Mouse (Mus musculus): ENCODE data around the gene Tmeff1.

Gene Tmeff1

GRCm38 (mm10) chr4:48622946-48623345 is 38.0 kb downstream of the Tmeff1 start:
- no peak for DNase-seq

DNA sequence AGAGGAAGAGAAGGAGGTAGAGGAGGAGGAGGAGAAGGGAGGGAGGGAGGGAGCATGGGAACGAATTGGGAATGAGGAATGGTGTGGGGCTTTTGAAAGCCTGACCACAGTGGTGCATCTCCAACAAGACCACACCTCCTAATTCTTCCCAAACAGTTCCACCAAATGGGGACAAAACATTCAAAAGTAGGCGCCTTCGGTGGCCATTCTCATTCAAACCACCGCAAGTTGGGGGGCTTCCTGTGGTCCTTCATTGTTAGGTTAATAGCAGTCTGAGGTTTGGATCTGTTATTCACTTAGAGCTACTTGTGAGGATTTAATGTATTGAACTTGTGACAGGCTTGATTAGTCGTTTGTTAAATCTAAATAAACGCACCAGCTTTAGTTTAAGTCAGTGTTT is 40.0 kb downstream of the Tmeff1 start:
- DNase-seq, result no peak

DNA sequence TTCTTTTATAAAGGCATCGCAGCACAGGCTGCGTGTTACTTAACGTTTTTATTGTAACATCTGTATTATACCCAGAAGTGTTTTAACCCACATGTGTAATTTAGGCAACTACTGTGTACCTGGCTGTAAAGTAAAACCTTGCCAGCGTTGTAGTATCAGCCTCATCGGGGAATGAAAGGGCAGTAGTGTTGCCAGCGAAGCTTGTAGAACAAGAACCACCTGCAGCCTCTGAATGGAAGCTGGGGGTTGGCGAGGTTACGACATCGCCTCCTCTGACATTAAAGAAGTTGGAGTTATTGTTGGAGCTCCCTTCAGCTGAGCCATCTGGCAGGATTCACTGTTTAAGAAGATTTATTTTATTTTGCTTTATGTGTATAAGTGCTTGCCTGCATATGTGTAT is 40.9 kb downstream of the Tmeff1 start:
- DNase-seq, result no peak

GRCm38 (mm10) chr4:48629445-48629844 is 44.5 kb downstream of the Tmeff1 start:
- peak; percentile 37 to 52 for DNase-seq

- DNase-seq, result no peak
Observed at GRCm38 (mm10) chr4:48633529-48633928, 48.6 kb downstream of the Tmeff1 start.

DNA sequence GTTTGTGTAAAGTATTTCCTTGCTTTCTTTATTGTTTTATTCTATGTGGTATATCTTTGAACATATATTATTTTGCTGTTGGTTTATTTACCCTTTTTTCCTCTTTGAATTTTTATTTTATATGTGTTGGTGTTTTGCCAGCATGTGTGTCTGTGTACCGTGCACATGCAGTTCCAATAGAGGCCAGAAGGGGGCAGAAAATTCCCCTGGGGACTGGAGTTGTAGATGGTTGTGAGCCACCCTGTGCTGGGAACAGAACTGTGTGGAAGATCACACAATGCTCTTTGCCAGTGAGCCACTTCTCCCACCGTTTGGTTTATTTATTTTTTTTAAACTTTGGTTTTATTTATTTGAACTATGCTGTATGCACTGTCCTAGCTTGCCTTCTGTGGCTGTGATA is 49.1 kb downstream of the Tmeff1 start:
- peak in 1 of 2 experiments; percentile 48 for DNase-seq

DNA sequence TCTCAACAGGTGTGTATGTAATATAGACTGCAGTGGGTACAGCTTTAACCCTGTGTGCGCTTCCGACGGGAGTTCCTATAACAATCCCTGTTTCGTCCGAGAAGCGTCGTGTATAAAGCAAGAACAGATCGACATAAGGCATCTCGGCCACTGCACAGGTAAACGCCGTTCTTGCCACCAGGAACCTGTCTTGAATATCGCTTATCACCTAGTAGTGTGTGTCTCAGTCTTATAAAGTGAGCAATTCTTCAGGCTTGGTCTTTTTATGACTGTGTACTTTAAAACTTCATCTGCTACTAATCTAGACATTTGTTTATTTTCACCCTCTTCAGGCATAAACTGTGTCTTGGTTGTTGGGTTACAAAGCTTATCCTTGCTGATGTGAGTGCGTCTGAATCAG is 51.9 kb downstream of the Tmeff1 start:
- DNase-seq, result no peak

GRCm38 (mm10) chr4:48638132-48638531 is 53.2 kb downstream of the Tmeff1 start:
- DNase-seq, result no peak

DNA sequence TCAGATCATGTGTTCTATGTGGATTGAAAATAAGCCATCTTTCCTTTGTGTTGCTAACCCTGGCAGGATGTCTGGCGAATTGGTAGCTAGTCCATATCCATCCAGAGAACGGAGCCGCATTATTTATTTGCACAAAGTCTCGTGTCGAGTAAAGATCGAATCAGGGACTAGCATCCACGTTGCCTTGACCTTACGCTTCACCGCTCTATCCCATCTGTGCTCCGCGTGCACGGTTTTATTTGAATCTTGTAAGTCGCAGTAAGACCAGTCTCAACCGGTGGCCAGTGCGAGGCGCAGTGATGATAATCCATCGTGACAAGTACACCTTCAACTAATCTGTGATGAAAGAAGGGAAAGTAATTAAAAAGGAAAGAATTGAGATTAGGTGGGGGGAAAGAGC is 54.5 kb downstream of the Tmeff1 start:
- peak; percentile 12 to 13 for DNase-seq

DNA sequence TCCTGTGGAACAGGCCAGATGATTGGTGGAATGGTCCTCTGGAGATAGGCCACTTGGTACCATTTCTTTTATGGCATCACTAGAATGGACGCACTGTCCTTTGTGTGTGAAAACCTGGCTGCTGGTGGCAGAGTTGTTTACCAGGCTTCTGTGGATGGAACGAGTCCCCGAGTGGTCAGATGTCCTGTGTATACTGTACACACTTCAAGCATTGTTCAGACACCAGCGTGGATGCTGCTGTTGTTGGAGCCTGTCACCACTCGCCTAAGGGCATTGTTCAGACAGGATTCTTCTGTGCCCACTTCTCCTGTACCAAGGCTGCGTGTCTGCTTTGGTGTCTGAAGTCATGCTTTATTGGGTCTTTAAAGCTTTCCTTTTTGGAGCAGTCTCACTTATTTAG is 58.8 kb downstream of the Tmeff1 start:
- no peak for DNase-seq

DNA sequence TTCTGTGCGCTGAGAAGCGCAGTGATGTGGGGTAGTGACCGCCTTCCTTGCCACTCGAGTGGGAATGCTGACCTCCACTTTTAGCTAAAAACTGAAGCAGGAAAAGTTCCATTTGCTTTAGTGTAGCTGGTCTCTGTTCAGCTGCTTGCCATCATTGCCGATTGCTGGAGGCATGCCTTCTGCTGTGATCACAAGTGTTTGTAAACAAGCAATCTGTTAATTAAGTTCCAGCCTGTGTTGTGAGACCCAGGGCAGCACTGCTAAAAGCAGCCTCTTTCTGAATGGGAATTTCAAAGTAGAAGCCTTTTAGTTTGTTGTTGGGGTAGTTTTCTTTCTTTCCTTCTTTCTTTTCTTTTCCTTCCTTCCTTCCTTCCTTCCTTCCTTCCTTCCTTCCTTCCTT is 61.2 kb downstream of the Tmeff1 start:
- DNase-seq, result no peak

GRCm38 (mm10) chr4:48650617-48651360 is 65.8 kb downstream of the Tmeff1 start:
- no peak for DNase-seq

DNA sequence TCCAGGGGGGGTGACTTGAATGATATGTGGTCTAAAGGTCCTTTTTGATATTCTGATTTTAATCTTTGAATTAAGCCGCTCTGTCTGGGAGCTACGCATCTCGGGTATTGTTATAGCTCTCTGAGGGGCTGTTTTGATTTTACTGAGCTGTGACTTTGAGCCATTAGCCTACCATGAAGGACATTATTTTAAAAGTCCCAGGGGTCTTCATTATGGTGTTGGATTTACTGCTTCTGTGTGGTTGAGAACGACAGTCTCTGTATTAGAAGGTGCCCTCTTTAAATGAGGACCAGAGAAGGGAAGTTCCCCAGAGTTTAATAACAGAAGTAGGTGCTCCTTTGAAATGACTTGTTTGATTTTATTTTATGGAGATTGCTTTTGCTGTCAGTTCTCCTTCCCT is 69.1 kb downstream of the Tmeff1 start:
- DNase-seq, result no peak

DNA sequence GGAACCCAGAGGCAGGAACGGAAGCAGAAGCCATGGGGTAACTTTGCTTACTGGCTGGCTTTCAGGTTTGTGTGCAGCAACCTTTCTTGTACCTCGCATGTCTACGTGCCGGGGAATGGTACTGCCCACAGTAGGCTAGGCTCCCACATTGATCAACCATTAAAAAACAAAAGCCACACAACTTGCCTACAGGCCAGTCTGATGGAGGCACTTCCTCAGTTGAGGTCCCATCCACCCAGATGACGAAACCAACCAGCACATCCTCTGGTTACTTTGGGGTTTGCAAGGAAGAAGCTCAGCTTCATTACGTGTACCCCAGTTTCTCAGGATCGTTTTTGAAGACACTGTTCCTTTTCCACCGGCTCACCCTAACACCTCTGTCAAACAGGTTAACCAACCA is 71.6 kb downstream of the Tmeff1 start:
- no peak for DNase-seq

DNA sequence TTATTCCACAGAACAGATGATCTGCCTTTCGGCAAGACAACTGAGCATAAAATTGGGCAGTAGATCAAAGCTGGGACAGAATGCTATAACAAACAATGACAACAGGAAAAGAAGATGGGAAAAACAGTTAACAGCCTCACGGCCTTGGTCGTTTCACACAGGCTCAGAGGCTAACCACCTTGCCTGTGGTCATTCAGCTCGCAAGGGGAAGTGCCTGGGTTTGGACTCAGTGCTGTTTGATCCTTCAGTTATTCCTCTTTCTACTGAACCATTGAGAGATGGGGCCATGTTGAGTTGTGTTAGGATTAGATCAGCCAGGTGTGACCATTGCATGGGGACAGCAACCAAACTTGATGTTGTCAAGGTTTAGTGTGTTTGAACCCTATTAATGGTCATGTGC is 75.2 kb downstream of the Tmeff1 start:
- DNase-seq, result no peak

- peak; percentile 75 to 84 for DNase-seq
Observed at GRCm38 (mm10) chr4:48660619-48661575, 75.9 kb downstream of the Tmeff1 start.

DNA sequence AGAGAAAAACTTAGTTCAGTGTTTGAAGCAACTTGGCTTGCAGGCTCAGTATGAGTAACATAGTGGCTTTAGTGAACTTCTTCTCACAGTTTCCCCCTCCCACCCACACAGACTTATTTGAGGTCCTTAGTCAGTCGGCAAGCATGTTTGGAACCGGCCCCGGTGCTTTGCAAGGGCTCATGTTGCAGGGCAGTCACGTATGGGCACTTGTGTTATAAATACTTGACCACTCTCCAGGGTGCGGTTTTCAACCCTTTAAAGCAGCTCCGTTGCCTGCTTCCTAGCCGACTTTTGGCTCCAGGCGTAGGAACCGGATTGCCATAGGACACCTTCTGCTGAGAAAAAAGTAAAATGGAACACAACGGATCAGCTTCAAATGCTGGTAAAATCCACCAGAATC is 78.3 kb downstream of the Tmeff1 start, which contains the start of gene Cavin4:
TSS of gene Cavin4 (plus strand) at position 244 of the 400 bp plus-strand sequence.
- no peak for DNase-seq

GRCm38 (mm10) chr4:48664021-48664420 is 79.0 kb downstream of the Tmeff1 start:
- DNase-seq, result no peak

GRCm38 (mm10) chr4:48667279-48667678 is 82.3 kb downstream of the Tmeff1 start:
- DNase-seq, result no peak

DNA sequence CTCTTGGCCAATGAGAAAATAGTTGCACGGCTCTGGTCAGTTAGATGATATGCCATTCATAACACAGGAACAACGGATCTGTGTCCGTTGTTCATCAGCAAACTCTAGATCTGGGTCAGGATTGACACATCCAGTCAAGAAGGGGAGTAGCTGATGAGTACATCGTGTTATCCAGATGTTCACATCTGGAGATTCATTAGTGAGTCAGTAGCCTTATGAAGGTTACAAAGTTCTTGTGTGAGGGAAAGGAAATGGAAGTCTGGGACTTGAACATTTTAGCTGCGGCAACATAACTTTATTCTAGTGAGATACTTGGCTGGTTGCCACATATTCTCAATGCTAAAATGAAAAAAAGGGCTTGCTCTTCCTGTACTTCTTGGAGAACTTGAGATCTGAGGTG is 87.9 kb downstream of the Tmeff1 start:
- no peak for DNase-seq

- DNase-seq, result no peak
Observed at GRCm38 (mm10) chr4:48674412-48674811, 89.4 kb downstream of the Tmeff1 start.

DNA sequence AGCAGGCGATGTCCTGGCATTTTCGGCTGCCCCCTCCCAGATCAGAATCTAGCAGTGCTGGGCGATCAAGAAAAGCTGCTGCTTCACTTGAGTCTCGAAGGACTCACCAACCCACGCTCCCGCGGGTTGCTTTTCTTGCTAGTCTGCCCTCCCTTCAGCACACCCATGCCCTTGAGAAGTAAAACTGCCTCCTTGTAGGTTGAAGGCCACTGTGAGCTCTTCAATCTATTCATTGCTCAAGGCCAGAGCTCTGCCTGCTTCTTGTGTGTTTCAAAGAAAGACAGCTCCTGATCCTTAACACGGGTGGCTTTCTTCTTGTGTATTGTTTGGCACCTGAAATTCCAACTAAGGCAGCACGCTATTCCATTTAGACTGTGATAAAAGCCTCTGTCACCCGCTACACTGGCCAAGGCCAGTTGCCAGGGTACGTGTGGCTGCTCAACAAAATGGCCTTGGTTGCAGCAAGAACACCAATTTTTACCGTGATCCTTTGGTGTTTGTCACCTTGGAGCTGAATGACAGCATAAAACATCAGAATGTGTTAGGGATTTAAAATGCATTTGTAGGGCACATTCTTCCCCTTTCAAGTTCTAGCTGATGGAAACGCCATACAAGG is 91.7 kb downstream of the Tmeff1 start:
- no peak for DNase-seq

GRCm38 (mm10) chr4:48677276-48677675 is 92.3 kb downstream of the Tmeff1 start:
- no peak for DNase-seq
